Mouse (Mus musculus) MEL (cell line): Measurements from ENCODE around the gene Foxn2. TPM values are rescaled to one million over a fixed set of nuclear protein-coding genes. Genes with fewer than 3 reads are reported as not detected.

Source experiments
- DNase-seq: peaks from one replicate; pipeline ENCODE4 v3.0.0; 2011; ENCODE audit warnings: low read depth, low spot score
- H3K27ac ChIP-seq: 2 replicates; pipeline ENCODE4 v1.5.1; 2012; ENCODE audit warnings: low read depth, mild to moderate bottlenecking, control low read depth, low read length, moderate library complexity; ENCODE audit not compliant: control insufficient read depth
- H3K27me3 ChIP-seq, 2 experiments: fragments of 150-350 bp in 1 of 2; sonication (generic) in 1 of 2; 2 replicates each; pipeline ENCODE4 v1.6.1; 2012; ENCODE audit warnings: low read length in 2 of 2, mild to moderate bottlenecking in 2 of 2, improper control_type of control experiment in 1 of 2, moderate library complexity in 1 of 2; ENCODE audit not compliant: insufficient read depth in 2 of 2, control insufficient read depth in 1 of 2
- H3K36me3 ChIP-seq, 2 experiments: 2 replicates each; pipeline ENCODE4 v1.6.1; 2012 to 2014; ENCODE audit warnings: low read length in 2 of 2, improper control_type of control experiment in 1 of 2, inconsistent platforms in 1 of 2, mild to moderate bottlenecking in 1 of 2; ENCODE audit not compliant: insufficient read depth in 2 of 2, control insufficient read depth in 1 of 2
- H3K4me1 ChIP-seq, 2 experiments: fragments of 150-350 bp in 1 of 2; sonication (generic) in 1 of 2; 2 replicates each; pipeline ENCODE4 v1.6.1; 2012; ENCODE audit warnings: low read length in 2 of 2, improper control_type of control experiment in 1 of 2, mild to moderate bottlenecking in 1 of 2; ENCODE audit not compliant: insufficient read depth in 2 of 2, control insufficient read depth in 1 of 2
- H3K4me3 ChIP-seq, 2 experiments: fragments of 150-350 bp in 1 of 2; sonication (generic) in 1 of 2; 2 replicates each; pipeline ENCODE4 v1.5.1; 2012; ENCODE audit warnings: low read depth in 2 of 2, low read length in 2 of 2, mild to moderate bottlenecking in 2 of 2, moderate library complexity in 2 of 2, control low read depth in 1 of 2, improper control_type of control experiment in 1 of 2; ENCODE audit not compliant: control insufficient read depth in 1 of 2, insufficient read depth in 1 of 2
- H3K79me2 ChIP-seq: 2 replicates; pipeline ENCODE4 v1.6.1; 2012; ENCODE audit warnings: mild to moderate bottlenecking, low read length, moderate library complexity; ENCODE audit not compliant: control insufficient read depth, poor library complexity, insufficient read depth
- H3K9ac ChIP-seq: 2 replicates; pipeline ENCODE4 v1.6.1; 2012; ENCODE audit warnings: low read depth, mild to moderate bottlenecking, control low read depth, low read length, moderate library complexity; ENCODE audit not compliant: control insufficient read depth, poor library complexity, severe bottlenecking
- H3K9me3 ChIP-seq: fragments of 150-350 bp; sonication (generic); replicated peaks from 2 replicates; pipeline ENCODE4 v1.6.1; 2012; ENCODE audit warnings: mild to moderate bottlenecking, low read length, improper control_type of control experiment, moderate library complexity; ENCODE audit not compliant: insufficient read depth
- BHLHE40 ChIP-seq: IDR thresholded peaks from 2 replicates; pipeline ENCODE4 v1.6.1; 2012; ENCODE audit warnings: low read depth, mild to moderate bottlenecking, inconsistent platforms, low read length, improper control_type of control experiment, borderline replicate concordance
- CHD1 ChIP-seq: IDR thresholded peaks from 2 replicates; pipeline ENCODE4 v1.6.1; 2012; ENCODE audit warnings: low read depth, mild to moderate bottlenecking, inconsistent platforms, low read length, improper control_type of control experiment
- CTCF ChIP-seq, 3 experiments: IDR thresholded peaks in 2 of 3; conservative IDR thresholded peaks in 1 of 3; 2 replicates each; pipeline ENCODE4 v1.5.1; 2011 to 2012; ENCODE audit warnings: low read length in 3 of 3, low read depth in 2 of 3, mild to moderate bottlenecking in 2 of 3, improper control_type of control experiment in 1 of 3, inconsistent platforms in 1 of 3, mixed read lengths in 1 of 3, moderate library complexity in 1 of 3; ENCODE audit not compliant: control insufficient read depth in 1 of 3, insufficient read depth in 1 of 3, poor library complexity in 1 of 3, severe bottlenecking in 1 of 3
- ELF1 ChIP-seq: IDR thresholded peaks from 2 replicates; pipeline ENCODE4 v1.6.1; 2014; ENCODE audit warnings: low read depth, mild to moderate bottlenecking, inconsistent platforms, low read length, improper control_type of control experiment, moderate library complexity
- EP300 ChIP-seq, 2 experiments: IDR thresholded peaks; 2 replicates each; pipeline ENCODE4 v1.6.1; 2011; ENCODE audit warnings: improper control_type of control experiment in 2 of 2, low read length in 2 of 2, low read depth in 1 of 2, mild to moderate bottlenecking in 1 of 2
- ETS1 ChIP-seq: IDR thresholded peaks from 2 replicates; pipeline ENCODE4 v1.6.1; 2012; ENCODE audit warnings: low read depth, mild to moderate bottlenecking, inconsistent platforms, low read length, improper control_type of control experiment, moderate library complexity
- GATA1 ChIP-seq: IDR thresholded peaks from 2 replicates; pipeline ENCODE4 v1.6.1; 2011; ENCODE audit warnings: low read depth, low read length, improper control_type of control experiment
- KAT2A ChIP-seq: conservative IDR thresholded peaks from 2 replicates; pipeline ENCODE4 v1.6.1; 2012; ENCODE audit warnings: low read depth, low read length, improper control_type of control experiment, inconsistent platforms
- MAFK ChIP-seq: IDR thresholded peaks from 2 replicates; pipeline ENCODE4 v1.6.1; 2011; ENCODE audit warnings: low read depth, mild to moderate bottlenecking, low read length, improper control_type of control experiment, borderline replicate concordance
- MAZ ChIP-seq: IDR thresholded peaks from 2 replicates; pipeline ENCODE4 v1.6.1; 2012; ENCODE audit warnings: low read depth, mild to moderate bottlenecking, inconsistent platforms, low read length, improper control_type of control experiment
- MEF2A ChIP-seq: IDR thresholded peaks from 2 replicates; pipeline ENCODE4 v1.6.1; 2014; ENCODE audit warnings: low read depth, mild to moderate bottlenecking, inconsistent platforms, low read length, improper control_type of control experiment; ENCODE audit not compliant: poor library complexity, insufficient replicate concordance, severe bottlenecking; ENCODE audit errors: extremely low read depth
- MYB ChIP-seq: IDR thresholded peaks from 2 replicates; pipeline ENCODE4 v1.6.1; 2011; ENCODE audit warnings: mild to moderate bottlenecking, low read depth, low read length, improper control_type of control experiment
- MYC ChIP-seq: IDR thresholded peaks from 2 replicates; pipeline ENCODE4 v1.6.1; 2011; ENCODE audit warnings: low read depth, mild to moderate bottlenecking, low read length, improper control_type of control experiment, moderate library complexity
- NELFE ChIP-seq: IDR thresholded peaks from 2 replicates; pipeline ENCODE4 v1.6.1; 2011; ENCODE audit warnings: low read depth, low read length, improper control_type of control experiment
- NRF1 ChIP-seq: IDR thresholded peaks from 2 replicates; pipeline ENCODE4 v1.6.1; 2014; ENCODE audit warnings: low read depth, mild to moderate bottlenecking, inconsistent platforms, low read length, improper control_type of control experiment, moderate library complexity; ENCODE audit not compliant: poor library complexity, insufficient read depth, severe bottlenecking
- POLR2AphosphoS2 ChIP-seq: IDR thresholded peaks from 2 replicates; pipeline ENCODE4 v1.6.1; 2011; ENCODE audit warnings: low read length, improper control_type of control experiment
- POLR2AphosphoS5 ChIP-seq: IDR thresholded peaks from 2 replicates; pipeline ENCODE4 v1.6.1; 2012; ENCODE audit warnings: low read depth, borderline replicate concordance, mild to moderate bottlenecking, inconsistent platforms, low read length, moderate library complexity, mixed read lengths
- RCOR1 ChIP-seq: IDR thresholded peaks from 2 replicates; pipeline ENCODE4 v1.6.1; 2012; ENCODE audit warnings: low read depth, mild to moderate bottlenecking, inconsistent platforms, low read length, improper control_type of control experiment
- SIN3A ChIP-seq: IDR thresholded peaks from 2 replicates; pipeline ENCODE4 v1.6.1; 2012; ENCODE audit warnings: low read length, improper control_type of control experiment, inconsistent platforms
- SMC3 ChIP-seq: IDR thresholded peaks from 2 replicates; pipeline ENCODE4 v1.6.1; 2011; ENCODE audit warnings: low read depth, low read length, improper control_type of control experiment
- TAL1 ChIP-seq: IDR thresholded peaks from 2 replicates; pipeline ENCODE4 v1.6.1; 2012; ENCODE audit warnings: mild to moderate bottlenecking, inconsistent platforms, low read length, moderate library complexity, mixed read lengths
- TBP ChIP-seq: IDR thresholded peaks from 2 replicates; pipeline ENCODE4 v1.8.0; 2011; ENCODE audit warnings: low read depth, low read length, improper control_type of control experiment
- TCF12 ChIP-seq: IDR thresholded peaks from 2 replicates; pipeline ENCODE4 v1.6.1; 2014; ENCODE audit warnings: low read depth, mild to moderate bottlenecking, inconsistent platforms, low read length, improper control_type of control experiment, moderate library complexity
- UBTF ChIP-seq: IDR thresholded peaks from 2 replicates; pipeline ENCODE4 v1.6.1; 2012; ENCODE audit warnings: low read depth, mild to moderate bottlenecking, inconsistent platforms, low read length, improper control_type of control experiment, moderate library complexity, borderline replicate concordance; ENCODE audit not compliant: insufficient read depth
- USF1 ChIP-seq: IDR thresholded peaks from 2 replicates; pipeline ENCODE4 v1.6.1; 2014; ENCODE audit warnings: low read depth, mild to moderate bottlenecking, inconsistent platforms, low read length, improper control_type of control experiment, moderate library complexity
- ZC3H11A ChIP-seq: IDR thresholded peaks from 2 replicates; pipeline ENCODE4 v1.6.1; 2012; ENCODE audit warnings: low read depth, mild to moderate bottlenecking, inconsistent platforms, low read length, improper control_type of control experiment
- ZMIZ1 ChIP-seq: IDR thresholded peaks from 2 replicates; pipeline ENCODE4 v1.6.1; 2012; ENCODE audit warnings: low read depth, mild to moderate bottlenecking, inconsistent platforms, low read length, improper control_type of control experiment, moderate library complexity
- polyA plus RNA-seq, 2 experiments: library from polyadenylated mRNA; stranded (reverse) in 1 of 2; unstranded in 1 of 2; fragments of >175 nt in 1 of 2; fragments of >200 nt in 1 of 2; gene quantifications; 2 replicates each; pipeline versions ENCODE4 v1.2.1 to v1.2.4; 2012; ENCODE audit warnings: low replicate concordance in 2 of 2, low read depth in 1 of 2; ENCODE audit not compliant: insufficient read length in 2 of 2, insufficient read depth in 1 of 2, missing spikeins in 1 of 2
- total RNA-seq: library from RNA; depleted of rRNA; stranded (reverse); fragments of 300-350 nt; gene quantifications from 2 replicates; pipeline ENCODE4 v1.2.3, GENCODE M21; 2012

Foxn2 gene
- total and polyA plus RNA-seq, 3 experiments, result 20.0 to 133 (median 21.7) TPM

DNA sequence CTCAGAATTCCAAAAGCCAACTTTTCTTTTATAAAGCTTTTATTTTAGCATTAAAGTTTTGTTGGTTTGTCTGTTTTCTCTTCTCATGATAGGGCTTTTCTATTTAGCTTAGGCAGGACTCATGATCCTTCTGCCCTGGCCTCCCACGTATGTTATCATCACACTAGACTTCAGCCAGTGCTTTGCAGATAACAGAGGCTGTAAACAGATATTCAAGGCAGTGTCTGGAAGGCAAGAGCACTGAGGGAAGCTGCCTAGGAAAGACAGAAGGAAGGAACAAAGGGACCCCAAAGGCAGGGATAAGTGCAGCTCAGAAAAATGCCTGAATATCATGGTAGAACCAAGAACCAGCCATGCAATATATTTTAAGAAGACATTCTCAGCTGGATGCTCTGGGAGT lies 26.1 kb downstream of the Foxn2 start:
- Histone ChIP-seq H3K79me2 (peaks cover 36% of the 10 kb centered on the region), H3K27me3 (no peaks in the 10 kb centered on the region), H3K4me1 (peaks cover 23 to 24% of the 10 kb centered on the region in 2 experiments), H3K9ac (no peak overlapping the region), H3K9me3 (no peaks in the 10 kb centered on the region), H3K27ac (peak overlapping the region; percentile 26), H3K36me3 (peaks cover 20 to 40% of the 10 kb centered on the region in 2 experiments), H3K4me3 (no peak overlapping the region)
- DNase-seq, result peak; percentile 43
- TF ChIP-seq ZC3H11A, result no peak
- peak; percentile 72 for TF ChIP-seq TCF12
- TF ChIP-seq CTCF (IDR thresholded peaks at IDR 0.05 in 2 of 3, conservative IDR thresholded peaks at IDR 0.05 in 1 of 3; ENCODE audit: control insufficient read depth in 1 of 3, insufficient read depth in 1 of 3, low read depth in 2 of 3, low read length in 3 of 3, poor library complexity in 1 of 3, severe bottlenecking in 1 of 3), result no peak
- TF ChIP-seq ELF1, result no peak
- no peak for TF ChIP-seq CHD1
- TF ChIP-seq TAL1, result no peak
- no peak for TF ChIP-seq SIN3A
- TF ChIP-seq UBTF, result no peak
- no peak for TF ChIP-seq TBP
- TF ChIP-seq USF1, result 0 out of 2 replicates have a peak, but pooled peaks have one; percentile 12
- no peak for TF ChIP-seq KAT2A
- no peak for TF ChIP-seq POLR2AphosphoS2
- peak; percentile 73 to 77 for TF ChIP-seq EP300 (IDR thresholded peaks at IDR 0.05; ENCODE audit: low read depth in 1 of 2, low read length in 2 of 2)
- peak; percentile 54; the same call in 1 of the 2 replicates for TF ChIP-seq ETS1
- peak; percentile 53 for TF ChIP-seq RCOR1
- no peak for TF ChIP-seq MEF2A
- TF ChIP-seq BHLHE40, result no peak
- TF ChIP-seq POLR2AphosphoS5, result no peak
- TF ChIP-seq GATA1, result peak; percentile 79

DNA sequence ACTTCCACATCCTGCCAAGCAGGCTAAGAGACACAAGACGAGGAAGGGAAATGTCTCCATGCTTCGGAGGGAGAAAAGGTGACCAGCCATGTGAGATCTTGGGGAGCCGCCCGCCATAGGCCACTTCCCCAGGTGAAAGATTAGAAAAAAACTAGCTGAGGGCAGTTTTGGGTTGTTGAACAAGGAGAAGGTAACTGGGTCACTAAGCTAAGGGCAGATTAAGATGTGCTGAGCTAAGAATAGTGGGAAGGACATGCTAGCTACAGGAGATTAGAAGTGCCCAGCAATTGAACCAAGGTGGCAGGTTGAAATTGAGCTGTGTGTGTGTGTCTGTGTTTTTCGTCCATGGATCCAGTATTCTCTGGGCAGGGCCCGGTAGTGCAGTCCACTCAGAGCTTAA lies 27.2 kb downstream of the Foxn2 start:
- TF ChIP-seq SIN3A (no peak), MYC (no peak), POLR2AphosphoS5 (no peak), ZC3H11A (no peak), ZMIZ1 (no peak), MAZ (no peak), MAFK (no peak), SMC3 (no peak), NELFE (no peak), MYB (no peak), TBP (no peak), CHD1 (no peak), NRF1 (no peak)
- TF ChIP-seq, all 39 proteins: peak for 0
- no peak overlapping the region for H3K9ac ChIP-seq
- H3K36me3 ChIP-seq, result peaks cover 18 to 34% of the 10 kb centered on the region in 2 experiments

More for the DNA sequence above, 27.2 kb downstream of the Foxn2 start:
- Histone ChIP-seq H3K79me2 (peaks cover 32% of the 10 kb centered on the region), H3K4me1 (peaks cover 19 to 23% of the 10 kb centered on the region in 2 experiments), H3K9me3 (no peaks in the 10 kb centered on the region), H3K27ac (no peak overlapping the region), H3K27me3 (no peaks in the 10 kb centered on the region), H3K4me3 (no peak overlapping the region)
- no peak for DNase-seq
